Mouse (Mus musculus) leukemia stem cell, adult 10-12 weeks (primary cell): ENCODE measurements around the gene Vmn2r9. TPM values are rescaled to one million over a fixed set of nuclear protein-coding genes. Genes with fewer than 3 reads are reported as not detected.

Experiments used
- polyA plus RNA-seq: library from polyadenylated mRNA; stranded (reverse); fragments of >175 nt; gene quantifications from 2 replicates; pipeline ENCODE4 v1.2.3, GENCODE M21; 2012; ENCODE audit warnings: low replicate concordance

Gene Vmn2r9
- polyA plus RNA-seq: 0.01 TPM in 1 of 2 replicates, not detected in the other

GRCm38 (mm10) chr5:108852501-108852900 lies at the start of gene Vmn2r9:
Gene Vmn2r9, minus strand, starts transcription at chr5:108852601.

GRCm38 (mm10) chr5:108808750-108809149 lies 43.7 kb downstream of the Vmn2r9 start, which contains the start of gene Vmn2r8:
Gene Vmn2r8, minus strand, starts transcription at chr5:108808850.

DNA sequence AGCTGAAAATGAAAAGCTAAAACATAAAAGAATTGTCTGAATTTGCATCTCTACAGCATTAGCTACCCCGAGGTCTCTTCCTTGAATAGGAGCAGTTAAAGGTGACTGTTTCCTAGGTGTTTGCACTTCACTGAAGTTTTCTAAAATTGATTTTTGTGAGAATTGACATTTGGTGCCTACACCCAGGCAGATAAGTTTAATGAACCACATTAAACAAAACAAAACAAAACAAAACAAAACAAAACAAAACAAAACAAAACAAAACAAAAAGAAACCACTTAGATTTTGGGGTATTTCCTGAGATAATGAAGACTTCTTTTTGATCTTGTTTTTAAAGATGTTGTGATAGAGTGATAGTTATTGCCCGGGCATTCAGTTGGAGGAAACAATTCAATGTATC lies 57.1 kb downstream of the Vmn2r9 start, which contains the start of gene Tmed11:
TSS of gene Tmed11 (minus strand) at position 101 of the 400 bp plus-strand sequence.

Other genes with a start within 250 kb of the Vmn2r9 start
- 50.0 and 158 TPM in 2 replicates for gene Gak, start 222.8 kb downstream of the Vmn2r9 start, polyA plus RNA-seq
- gene Tmem175, start 222.8 kb downstream of the Vmn2r9 start, polyA plus RNA-seq: 1.1 and 4.1 TPM in 2 replicates
- gene Idua, start 192.3 kb downstream of the Vmn2r9 start, polyA plus RNA-seq: 6.7 and 7.3 TPM in 2 replicates
- gene Dgkq, start 182.9 kb downstream of the Vmn2r9 start, polyA plus RNA-seq: 3.6 and 6.2 TPM in 2 replicates
- 3.1 and 6.6 TPM in 2 replicates for gene Slc26a1, start 177.0 kb downstream of the Vmn2r9 start, polyA plus RNA-seq
- gene Fgfrl1, start 160.2 kb downstream of the Vmn2r9 start, polyA plus RNA-seq: 29.5 and 29.9 TPM in 2 replicates
- 1.5 and 1.8 TPM in 2 replicates for gene Rnf212, start 77.6 kb downstream of the Vmn2r9 start, polyA plus RNA-seq
- gene Tmed11, start 57.2 kb downstream of the Vmn2r9 start, polyA plus RNA-seq: not detected in 2 replicates
- 0.02 TPM in 1 of 2 replicates, not detected in the other for gene Vmn2r8, start 43.8 kb downstream of the Vmn2r9 start, polyA plus RNA-seq
- not detected in 2 replicates for gene Vmn2r10, start 153.9 kb upstream of the Vmn2r9 start, polyA plus RNA-seq
- gene Vmn2r11, start 207.0 kb upstream of the Vmn2r9 start, polyA plus RNA-seq: not detected in 2 replicates
- not detected in 2 replicates for gene Vmn2r12, start 245.3 kb upstream of the Vmn2r9 start, polyA plus RNA-seq